Mouse (Mus musculus): ENCODE measurements at regions not wholly inside any gene's neighbourhood (a gene's known extent, or its start where the extent isn't known, plus 50 kb on each side); places are given as distances from the start of the nearest gene placed in this dataset.

- H3K4me3 ChIP-seq (ENCODE audit: low read depth, low read length), result no peak overlapping the region
- no peaks in the 10 kb centered on the region for H3K27me3 ChIP-seq (ENCODE audit: control insufficient read depth, insufficient read depth, low read length)
- ATAC-seq (replicated peaks; ENCODE audit: insufficient number of reproducible peaks, low FRiP score, low TSS enrichment, low read depth) (no peak), DNase-seq (ENCODE audit: low spot score) (no peak)
- H3K4me1 ChIP-seq (ENCODE audit: control insufficient read depth, insufficient read depth, low read length), result no peaks in the 10 kb centered on the region
- no peak overlapping the region for H3K27ac ChIP-seq (replicated peaks; ENCODE audit: low read depth, low read length)
- 47% methylated on average over 2 of the region's 2 CpGs for WGBS
- no peak overlapping the region for H3K9ac ChIP-seq (replicated peaks; ENCODE audit: low read length)
- H3K36me3 ChIP-seq (replicated peaks; ENCODE audit: control insufficient read depth, insufficient read depth, low read depth, low read length), result no peaks in the 10 kb centered on the region
- no peak overlapping the region for H3K4me2 ChIP-seq (ENCODE audit: low read depth, low read length)
- H3K9me3 ChIP-seq (replicated peaks; ENCODE audit: control insufficient read depth, low read length), result no peaks in the 10 kb centered on the region
Observed at GRCm38 (mm10) chr3:38561186-38561585, 76.5 kb upstream of the Ankrd50 start.

DNA sequence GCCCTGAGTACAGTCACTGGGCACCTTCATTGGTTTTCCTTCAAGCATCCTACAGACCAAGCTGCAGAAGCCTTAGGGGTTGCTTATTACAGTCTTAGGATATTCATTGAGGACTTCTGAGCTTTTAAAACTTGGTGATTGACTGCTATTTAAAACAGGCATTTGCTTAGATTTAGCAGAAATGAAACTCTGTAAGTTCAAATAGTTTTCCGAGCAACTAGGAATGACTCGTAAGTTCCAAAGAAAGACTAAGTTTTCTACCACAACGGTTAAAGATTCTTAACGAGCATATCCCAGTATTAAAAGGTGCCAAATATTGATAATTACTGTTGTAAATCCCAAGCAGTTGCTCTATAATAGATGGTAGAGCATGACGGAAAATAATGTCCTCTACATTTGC lies 71.3 kb upstream of the Ankrd50 start:
- ATAC-seq (replicated peaks; ENCODE audit: insufficient number of reproducible peaks, low FRiP score, low TSS enrichment, low read depth), result no peak
- DNase-seq (ENCODE audit: low spot score), result no peak
- 96% methylated on average over 5 of the region's 5 CpGs for WGBS
- Histone ChIP-seq H3K4me2 (ENCODE audit: low read depth, low read length) (no peak overlapping the region), H3K27ac (replicated peaks; ENCODE audit: low read depth, low read length) (no peak overlapping the region), H3K4me1 (ENCODE audit: control insufficient read depth, insufficient read depth, low read length) (no peaks in the 10 kb centered on the region), H3K9ac (replicated peaks; ENCODE audit: low read length) (no peak overlapping the region), H3K36me3 (replicated peaks; ENCODE audit: control insufficient read depth, insufficient read depth, low read depth, low read length) (no peaks in the 10 kb centered on the region), H3K4me3 (ENCODE audit: low read depth, low read length) (no peak overlapping the region), H3K9me3 (replicated peaks; ENCODE audit: control insufficient read depth, low read length) (no peaks in the 10 kb centered on the region), H3K27me3 (ENCODE audit: control insufficient read depth, insufficient read depth, low read length) (no peaks in the 10 kb centered on the region)

DNA sequence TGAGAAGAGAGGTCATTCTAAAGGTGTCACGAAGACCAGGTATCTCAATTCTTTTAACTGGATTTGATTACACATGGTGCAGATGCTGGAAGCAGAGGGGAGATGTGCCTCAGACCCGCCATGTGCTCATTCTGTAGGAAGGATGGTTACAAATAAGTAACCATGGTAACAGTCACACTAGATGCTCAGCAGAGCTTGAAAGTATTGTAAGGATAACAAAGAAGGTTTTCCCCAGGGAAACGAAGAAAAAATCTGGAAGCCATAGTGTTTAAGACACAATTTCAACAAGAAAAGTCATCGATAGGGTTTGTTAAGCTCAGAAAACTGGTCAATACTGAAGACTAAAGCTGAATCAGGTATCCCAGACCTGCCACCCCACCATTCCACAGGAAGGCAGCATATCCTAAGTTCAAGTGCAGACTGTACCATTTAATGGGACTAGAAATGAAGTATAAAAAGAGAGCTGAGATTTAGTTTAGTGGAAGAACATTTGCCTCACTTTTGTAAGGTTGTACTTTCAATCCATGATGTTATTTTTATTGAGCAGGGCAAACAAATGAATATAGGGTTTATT lies 68.9 kb upstream of the Ankrd50 start:
- DNase-seq (ENCODE audit: low spot score) (no peak), ATAC-seq (replicated peaks; ENCODE audit: insufficient number of reproducible peaks, low FRiP score, low TSS enrichment, low read depth) (no peak)

DNA sequence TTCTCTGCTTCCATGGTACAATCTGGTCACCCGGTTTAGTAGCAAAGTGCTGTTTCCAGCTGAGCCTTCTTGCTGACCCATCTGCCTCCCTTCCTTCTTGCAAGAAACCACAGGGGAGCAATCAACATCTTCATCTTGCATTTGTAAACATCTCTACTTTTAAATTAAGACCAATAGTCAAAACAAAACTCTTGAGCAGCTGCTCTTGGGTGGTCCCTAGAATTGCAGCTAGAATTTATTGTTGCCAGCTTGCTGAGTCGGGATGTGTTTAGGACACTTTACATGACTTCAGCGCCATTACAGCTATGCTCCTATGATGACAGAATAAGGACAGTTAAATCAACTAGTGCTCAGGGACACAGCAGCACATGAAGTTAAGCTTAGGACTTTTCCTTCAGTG lies 62.4 kb upstream of the Ankrd50 start:
- Histone ChIP-seq H3K4me2 (ENCODE audit: low read depth, low read length) (no peak overlapping the region), H3K27me3 (ENCODE audit: control insufficient read depth, insufficient read depth, low read length) (no peaks in the 10 kb centered on the region), H3K36me3 (replicated peaks; ENCODE audit: control insufficient read depth, insufficient read depth, low read depth, low read length) (no peaks in the 10 kb centered on the region), H3K27ac (replicated peaks; ENCODE audit: low read depth, low read length) (no peak overlapping the region), H3K4me1 (ENCODE audit: control insufficient read depth, insufficient read depth, low read length) (no peaks in the 10 kb centered on the region), H3K9ac (replicated peaks; ENCODE audit: low read length) (no peak overlapping the region), H3K9me3 (replicated peaks; ENCODE audit: control insufficient read depth, low read length) (no peaks in the 10 kb centered on the region), H3K4me3 (ENCODE audit: low read depth, low read length) (no peak overlapping the region)
- 70% methylated on average over 3 of the region's 3 CpGs for WGBS
- DNase-seq (ENCODE audit: low spot score) (no peak), ATAC-seq (replicated peaks; ENCODE audit: insufficient number of reproducible peaks, low FRiP score, low TSS enrichment, low read depth) (no peak)

More for the DNA sequence above, 68.9 kb upstream of the Ankrd50 start:
- H3K36me3 ChIP-seq (replicated peaks; ENCODE audit: control insufficient read depth, insufficient read depth, low read depth, low read length), result no peaks in the 10 kb centered on the region
- WGBS, result 63% methylated on average over 4 of the region's 4 CpGs
- H3K4me3 ChIP-seq (ENCODE audit: low read depth, low read length), result no peak overlapping the region
- H3K4me1 ChIP-seq (ENCODE audit: control insufficient read depth, insufficient read depth, low read length), result no peaks in the 10 kb centered on the region
- no peak overlapping the region for H3K27ac ChIP-seq (replicated peaks; ENCODE audit: low read depth, low read length)
- H3K9ac ChIP-seq (replicated peaks; ENCODE audit: low read length), result no peak overlapping the region
- H3K27me3 ChIP-seq (ENCODE audit: control insufficient read depth, insufficient read depth, low read length), result no peaks in the 10 kb centered on the region
- no peaks in the 10 kb centered on the region for H3K9me3 ChIP-seq (replicated peaks; ENCODE audit: control insufficient read depth, low read length)
- H3K4me2 ChIP-seq (ENCODE audit: low read depth, low read length), result no peak overlapping the region

DNA sequence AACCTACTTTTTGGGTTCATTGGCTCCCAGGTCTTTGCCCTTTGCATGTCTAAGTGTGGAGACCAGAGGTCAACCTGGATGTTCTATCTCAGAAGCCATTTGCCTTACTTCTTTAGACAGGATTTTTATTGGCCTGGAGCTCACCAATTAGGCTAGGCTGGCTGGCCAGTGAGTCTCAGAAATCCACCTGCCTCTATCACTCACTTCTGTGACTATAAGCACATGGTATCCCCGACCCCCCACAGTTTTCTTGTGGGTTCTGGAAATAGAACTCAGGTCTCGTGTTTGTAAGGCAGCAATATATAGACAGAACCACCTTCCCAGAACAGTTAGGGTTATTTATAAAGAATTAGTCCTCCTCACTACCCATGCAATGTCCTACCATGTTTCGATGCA lies 60.9 kb upstream of the Ankrd50 start:
- Histone ChIP-seq H3K27ac (replicated peaks; ENCODE audit: low read depth, low read length) (no peak overlapping the region), H3K4me2 (ENCODE audit: low read depth, low read length) (no peak overlapping the region), H3K9ac (replicated peaks; ENCODE audit: low read length) (no peak overlapping the region), H3K4me3 (ENCODE audit: low read depth, low read length) (no peak overlapping the region), H3K9me3 (replicated peaks; ENCODE audit: control insufficient read depth, low read length) (no peaks in the 10 kb centered on the region), H3K27me3 (ENCODE audit: control insufficient read depth, insufficient read depth, low read length) (no peaks in the 10 kb centered on the region), H3K4me1 (ENCODE audit: control insufficient read depth, insufficient read depth, low read length) (no peaks in the 10 kb centered on the region), H3K36me3 (replicated peaks; ENCODE audit: control insufficient read depth, insufficient read depth, low read depth, low read length) (no peaks in the 10 kb centered on the region)
- DNase-seq (ENCODE audit: low spot score) (no peak), ATAC-seq (replicated peaks; ENCODE audit: insufficient number of reproducible peaks, low FRiP score, low TSS enrichment, low read depth) (no peak)
- WGBS, result 79% methylated on average over 3 of the region's 3 CpGs

- Histone ChIP-seq H3K4me2 (ENCODE audit: low read depth, low read length) (no peak overlapping the region), H3K27me3 (ENCODE audit: control insufficient read depth, insufficient read depth, low read length) (no peaks in the 10 kb centered on the region), H3K4me3 (ENCODE audit: low read depth, low read length) (no peak overlapping the region), H3K4me1 (ENCODE audit: control insufficient read depth, insufficient read depth, low read length) (no peaks in the 10 kb centered on the region), H3K9ac (replicated peaks; ENCODE audit: low read length) (no peak overlapping the region), H3K36me3 (replicated peaks; ENCODE audit: control insufficient read depth, insufficient read depth, low read depth, low read length) (no peaks in the 10 kb centered on the region), H3K27ac (replicated peaks; ENCODE audit: low read depth, low read length) (no peak overlapping the region), H3K9me3 (replicated peaks; ENCODE audit: control insufficient read depth, low read length) (no peaks in the 10 kb centered on the region)
- DNase-seq (ENCODE audit: low spot score) (no peak), ATAC-seq (replicated peaks; ENCODE audit: insufficient number of reproducible peaks, low FRiP score, low TSS enrichment, low read depth) (no peak)
- WGBS, result 90% methylated on average over 4 of the region's 4 CpGs
Observed at GRCm38 (mm10) chr3:38544718-38545500, 60.3 kb upstream of the Ankrd50 start.

GRCm38 (mm10) chr3:38543816-38544215 lies 59.2 kb upstream of the Ankrd50 start:
- H3K9ac ChIP-seq (replicated peaks; ENCODE audit: low read length), result no peak overlapping the region
- no peaks in the 10 kb centered on the region for H3K27me3 ChIP-seq (ENCODE audit: control insufficient read depth, insufficient read depth, low read length)
- ATAC-seq (replicated peaks; ENCODE audit: insufficient number of reproducible peaks, low FRiP score, low TSS enrichment, low read depth), result no peak
- H3K4me2 ChIP-seq (ENCODE audit: low read depth, low read length), result no peak overlapping the region
- no peak for DNase-seq (ENCODE audit: low spot score)
- no peaks in the 10 kb centered on the region for H3K36me3 ChIP-seq (replicated peaks; ENCODE audit: control insufficient read depth, insufficient read depth, low read depth, low read length)
- 89% methylated on average over 3 of the region's 3 CpGs for WGBS
- H3K9me3 ChIP-seq (replicated peaks; ENCODE audit: control insufficient read depth, low read length), result no peaks in the 10 kb centered on the region
- no peak overlapping the region for H3K27ac ChIP-seq (replicated peaks; ENCODE audit: low read depth, low read length)
- H3K4me3 ChIP-seq (ENCODE audit: low read depth, low read length), result no peak overlapping the region
- H3K4me1 ChIP-seq (ENCODE audit: control insufficient read depth, insufficient read depth, low read length), result no peaks in the 10 kb centered on the region

GRCm38 (mm10) chr3:38541296-38541695 lies 56.7 kb upstream of the Ankrd50 start:
- ATAC-seq (replicated peaks; ENCODE audit: insufficient number of reproducible peaks, low FRiP score, low TSS enrichment, low read depth) (no peak), DNase-seq (ENCODE audit: low spot score) (no peak)
- H3K4me1 ChIP-seq (ENCODE audit: control insufficient read depth, insufficient read depth, low read length), result no peaks in the 10 kb centered on the region
- no peaks in the 10 kb centered on the region for H3K9me3 ChIP-seq (replicated peaks; ENCODE audit: control insufficient read depth, low read length)
- H3K27ac ChIP-seq (replicated peaks; ENCODE audit: low read depth, low read length), result no peak overlapping the region
- no peaks in the 10 kb centered on the region for H3K27me3 ChIP-seq (ENCODE audit: control insufficient read depth, insufficient read depth, low read length)
- 50% methylated on average over 3 of the region's 3 CpGs for WGBS
- H3K4me3 ChIP-seq (ENCODE audit: low read depth, low read length), result no peak overlapping the region
- no peak overlapping the region for H3K9ac ChIP-seq (replicated peaks; ENCODE audit: low read length)
- no peaks in the 10 kb centered on the region for H3K36me3 ChIP-seq (replicated peaks; ENCODE audit: control insufficient read depth, insufficient read depth, low read depth, low read length)
- H3K4me2 ChIP-seq (ENCODE audit: low read depth, low read length), result no peak overlapping the region
